In the genomic region with DNA sequence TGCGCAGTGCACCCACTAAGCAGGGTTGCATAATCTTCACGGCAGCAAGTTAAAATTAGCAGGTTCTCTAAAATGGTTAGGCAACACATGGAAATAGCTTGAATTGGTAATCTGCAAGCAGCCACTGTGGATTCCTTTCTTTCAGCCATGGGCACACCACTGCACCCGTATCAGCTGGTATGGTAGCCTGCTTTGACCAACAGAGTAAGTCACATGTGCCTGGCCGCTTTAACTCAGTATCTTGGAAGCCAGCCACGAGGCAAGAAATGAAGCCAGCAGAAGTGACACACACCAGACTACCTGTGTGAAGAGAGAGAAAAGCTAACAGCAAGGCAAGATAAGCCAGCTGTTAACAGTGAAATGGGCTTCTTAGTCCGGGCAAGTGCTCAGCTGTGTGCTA, we compare ENCODE assay signal across 8 mouse cellular contexts. TPM values are rescaled to one million over a fixed set of nuclear protein-coding genes. Genes with fewer than 3 reads are reported as not detected.
DNase-seq lines count a peak whose midpoint lies in the region; ATAC-seq and TF ChIP-seq lines count a peak whose summit lies in the region.

No protein-coding gene starts in this region.

- H3K4me1 ChIP-seq in hindbrain, postnatal 0 days (ENCODE audit: insufficient read depth, low read length), result no peaks in the 10 kb centered on the region
- peaks cover 0 to 9% of the 10 kb centered on the region in 2 experiments; a peak in 3 of 4 replicates for H3K4me1 ChIP-seq in liver, embryonic 14.5 days (replicated peaks; ENCODE audit: control insufficient read depth in 2 of 2, insufficient read depth in 2 of 2, low read length in 1 of 2)

- peak; percentile 47 for DNase-seq in testis, postnatal 10 days (ENCODE audit: low spot score)
- no peak for DNase-seq in testis, postnatal 14 days (ENCODE audit: low spot score)
- peak; percentile 35 to 69 for DNase-seq in frontal cortex, postnatal 36 days (ENCODE audit: low spot score in 2 of 2)
- peak; percentile 41 for DNase-seq in hindbrain, postnatal 0 days (ENCODE audit: low spot score)
- no peak for DNase-seq in liver, embryonic 14.5 days (ENCODE audit: low read depth in 3 of 3, low spot score in 3 of 3)
- DNase-seq in skeletal muscle tissue, adult 2 months (ENCODE audit: low read depth, low spot score), result peak; percentile 63
- no peak for DNase-seq in thymus, postnatal 4 days
- no peak for DNase-seq in neural tube, embryonic 10.5 days (ENCODE audit: extremely low spot score, low spot score)

- no peak overlapping the region for H3K9ac ChIP-seq in hindbrain, postnatal 0 days (replicated peaks; ENCODE audit: low read length)
- H3K9ac ChIP-seq in liver, embryonic 14.5 days (replicated peaks), result no peak overlapping the region

- H3K4me2 ChIP-seq in hindbrain, postnatal 0 days (ENCODE audit: low read depth, low read length), result no peak overlapping the region
- H3K4me2 ChIP-seq in liver, embryonic 14.5 days (ENCODE audit: low read depth), result no peak overlapping the region

- TF ChIP-seq CTCF in hindbrain, postnatal 0 days (IDR thresholded peaks at IDR 0.05; ENCODE audit: low read depth), result no peak
- no peak for TF ChIP-seq CTCF in liver, embryonic 14.5 days (IDR thresholded peaks at IDR 0.05; ENCODE audit: low read depth)

- H3K27me3 ChIP-seq in hindbrain, postnatal 0 days (ENCODE audit: insufficient read depth, low read length), result no peaks in the 10 kb centered on the region
- H3K27me3 ChIP-seq in liver, embryonic 14.5 days (ENCODE audit: control insufficient read depth, insufficient read depth, low read length), result no peaks in the 10 kb centered on the region

- H3K9me3 ChIP-seq in hindbrain, postnatal 0 days (ENCODE audit: low read length), result no peaks in the 10 kb centered on the region
- no peaks in the 10 kb centered on the region for H3K9me3 ChIP-seq in liver, embryonic 14.5 days (ENCODE audit: control insufficient read depth, low read length)

- no peak overlapping the region for H3K4me3 ChIP-seq in hindbrain, postnatal 0 days (ENCODE audit: low read length)
- H3K4me3 ChIP-seq in liver, embryonic 14.5 days (ENCODE audit: insufficient read depth in 1 of 2, low read depth in 2 of 2, low read length in 2 of 2), result no peak overlapping the region

- no peak overlapping the region for H3K27ac ChIP-seq in hindbrain, postnatal 0 days
- no peak overlapping the region for H3K27ac ChIP-seq in liver, embryonic 14.5 days

- WGBS in hindbrain, postnatal 0 days, result 60% methylated on average over 6 of the region's 6 CpGs
- WGBS in liver, embryonic 14.5 days (ENCODE audit: insufficient replicate concordance), result 38% methylated on average over 6 of the region's 6 CpGs

- ATAC-seq in hindbrain, postnatal 0 days, result peak; percentile 56; the same call in 1 of the 2 replicates
- ATAC-seq in liver, embryonic 14.5 days (ENCODE audit: insufficient read depth), result peak; percentile 26; the same call in 1 of the 2 replicates

- no peak for TF ChIP-seq EP300 in liver, embryonic 14.5 days (IDR thresholded peaks at IDR 0.05; ENCODE audit: low read depth)

- no peaks in the 10 kb centered on the region for H3K36me3 ChIP-seq in hindbrain, postnatal 0 days (ENCODE audit: insufficient read depth, low read length)
- no peaks in the 10 kb centered on the region for H3K36me3 ChIP-seq in liver, embryonic 14.5 days (replicated peaks; ENCODE audit: control insufficient read depth, insufficient read depth, low read depth)

RNA-seq across cellular contexts. Expression of a gene that starts 52.2 kb away (rescaled TPM):
- 39.0 and 66.2 TPM in 2 replicates for total RNA-seq in hindbrain, postnatal 0 days (2014; rRNA removed)
- 59.2 and 69.7 TPM in 2 replicates for polyA plus RNA-seq in hindbrain, postnatal 0 days (2015; fragmentation: Nextera tagmentation; extraction: Ambion mirVana)
- 16.8 and 17.5 TPM in 2 replicates for polyA plus RNA-seq in liver, embryonic 14.5 days (2012; rRNA removed)
- 31.8 and 39.9 TPM in 2 replicates for polyA plus RNA-seq in liver, embryonic 14.5 days (2014; fragmentation: Nextera tagmentation; extraction: Ambion mirVana)

Comparison
In these comparisons a context has a peak if more than half of its experiments do, and no peak if none do; other contexts are left out.
1. DNase-seq: peak in testis, postnatal 10 days (single experiment), frontal cortex, postnatal 36 days (2 of 2), hindbrain, postnatal 0 days (single experiment) and skeletal muscle tissue, adult 2 months (single experiment); none in testis, postnatal 14 days (single experiment), liver, embryonic 14.5 days (0 of 3), thymus, postnatal 4 days (single experiment) and neural tube, embryonic 10.5 days (single experiment).